Mouse (Mus musculus): ENCODE results near the gene Inpp5b. TPM values are rescaled to one million over a fixed set of nuclear protein-coding genes. Genes with fewer than 3 reads are reported as not detected.

Gene Inpp5b
- polyA plus RNA-seq, 1 experiment from 2014 or later = 13.7 TPM

DNA sequence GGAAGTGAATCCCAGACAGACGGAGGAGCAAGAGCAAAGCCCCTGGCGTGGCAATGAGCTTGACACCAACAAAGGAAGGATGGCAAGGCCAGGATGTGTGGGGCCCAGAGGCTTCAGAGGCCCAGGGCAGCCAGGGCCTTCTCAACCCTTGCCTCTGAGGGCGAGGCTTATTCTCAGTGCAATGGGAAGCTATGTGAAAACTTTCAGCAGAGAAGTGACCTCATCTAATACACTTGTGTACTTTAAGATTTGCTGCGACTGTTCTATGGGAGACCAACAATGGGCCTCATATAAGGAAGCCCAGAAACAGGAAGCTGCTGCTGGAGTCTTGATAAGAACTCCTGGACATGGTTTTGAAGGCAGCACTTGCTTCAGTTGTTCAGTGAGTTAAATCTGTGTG lies 30.5 kb downstream of the Inpp5b start:
- Histone ChIP-seq H3K9me3 (replicated peaks) (no peaks in the 10 kb centered on the region), H3K4me2 (no peak overlapping the region), H3K9ac (no peak overlapping the region), H3K27me3 (no peaks in the 10 kb centered on the region), H3K4me3 (no peak overlapping the region), H3K27ac (peak overlapping the region; percentile 78), H3K4me1 (replicated peaks) (peaks cover 15% of the 10 kb centered on the region), H3K36me3 (no peaks in the 10 kb centered on the region)
- 28% methylated on average over 4 of the region's 4 CpGs for WGBS
- peak; percentile 79 for ATAC-seq (replicated peaks; ENCODE audit: insufficient number of reproducible peaks, insufficient read depth, low FRiP score, low read depth)

- Histone ChIP-seq H3K4me1 (replicated peaks) (peaks cover 15% of the 10 kb centered on the region), H3K9me3 (replicated peaks) (no peaks in the 10 kb centered on the region), H3K4me2 (no peak overlapping the region), H3K9ac (no peak overlapping the region), H3K27me3 (no peaks in the 10 kb centered on the region), H3K36me3 (no peaks in the 10 kb centered on the region), H3K4me3 (no peak overlapping the region), H3K27ac (peak overlapping the region; percentile 78; the same call in 1 of the 2 replicates)
- 45% methylated on average over 1 of the region's 2 CpGs for WGBS
- ATAC-seq (replicated peaks; ENCODE audit: insufficient number of reproducible peaks, insufficient read depth, low FRiP score, low read depth) = no peak
Measured at GRCm38 (mm10) chr4:124773449-124773848, 31.8 kb downstream of the Inpp5b start.

DNA sequence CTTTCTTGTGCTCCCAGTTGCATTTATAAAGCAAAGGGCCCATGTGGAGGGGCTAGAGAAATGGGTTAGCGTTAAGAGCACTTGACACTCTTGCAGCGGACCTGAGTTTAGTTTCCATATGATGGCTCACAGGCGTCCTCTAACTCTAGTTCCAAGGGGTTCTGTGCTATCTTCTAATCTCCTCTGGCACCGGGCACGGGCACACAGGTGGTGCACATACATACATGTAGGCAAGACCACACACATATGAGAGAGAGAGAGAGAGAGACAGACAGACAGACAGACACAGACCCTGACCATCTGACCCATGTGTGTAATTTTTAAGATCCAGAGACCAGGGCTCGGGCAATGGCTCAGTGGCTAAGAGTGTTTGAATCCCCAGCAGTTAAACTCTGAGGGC lies 32.3 kb downstream of the Inpp5b start:
- Histone ChIP-seq H3K27ac (no peak overlapping the region), H3K9me3 (replicated peaks) (no peaks in the 10 kb centered on the region), H3K4me2 (no peak overlapping the region), H3K36me3 (no peaks in the 10 kb centered on the region), H3K27me3 (no peaks in the 10 kb centered on the region), H3K9ac (no peak overlapping the region), H3K4me3 (no peak overlapping the region), H3K4me1 (replicated peaks) (peaks cover 15% of the 10 kb centered on the region)
- no peak for ATAC-seq (replicated peaks; ENCODE audit: insufficient number of reproducible peaks, insufficient read depth, low FRiP score, low read depth)
- 77% methylated on average over 6 of the region's 6 CpGs for WGBS

- no peak for ATAC-seq (replicated peaks; ENCODE audit: insufficient number of reproducible peaks, insufficient read depth, low FRiP score, low read depth)
- Histone ChIP-seq H3K9me3 (replicated peaks) (no peaks in the 10 kb centered on the region), H3K9ac (no peak overlapping the region), H3K4me3 (no peak overlapping the region), H3K36me3 (peaks cover 3% of the 10 kb centered on the region; the same call in 1 of the 2 replicates), H3K4me2 (no peak overlapping the region), H3K4me1 (replicated peaks) (peaks cover 15% of the 10 kb centered on the region), H3K27me3 (no peaks in the 10 kb centered on the region), H3K27ac (no peak overlapping the region)
- WGBS = 41% methylated on average over 2 of the region's 2 CpGs
Measured at GRCm38 (mm10) chr4:124774429-124774828, 32.8 kb downstream of the Inpp5b start.

DNA sequence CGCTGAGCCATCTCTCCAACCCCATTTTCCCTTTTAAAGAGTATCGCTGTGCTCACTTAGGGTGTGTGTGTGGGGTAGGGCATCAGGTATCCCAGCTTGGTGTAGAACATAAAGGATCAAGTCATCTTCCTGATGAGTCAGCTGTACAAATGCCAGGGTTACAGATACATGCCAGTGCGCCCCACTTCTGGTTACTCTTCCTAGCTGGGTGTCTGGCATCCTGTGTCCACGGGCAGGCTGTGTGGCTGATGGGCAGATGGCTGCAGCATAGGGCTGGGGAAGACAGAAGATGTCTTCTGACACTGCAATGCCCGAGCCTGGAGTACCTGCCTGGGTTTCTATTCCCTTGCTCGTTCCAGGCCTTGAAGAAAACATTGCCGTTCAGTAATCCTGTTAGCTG lies 39.7 kb downstream of the Inpp5b start:
- ATAC-seq (replicated peaks; ENCODE audit: insufficient number of reproducible peaks, insufficient read depth, low FRiP score, low read depth) = no peak
- WGBS = 87% methylated on average over 7 of the region's 7 CpGs
- no peak overlapping the region for H3K27ac ChIP-seq
- no peak overlapping the region for H3K4me3 ChIP-seq
- no peak overlapping the region for H3K4me2 ChIP-seq
- no peak overlapping the region for H3K9ac ChIP-seq
- H3K27me3 ChIP-seq = no peaks in the 10 kb centered on the region
- no peaks in the 10 kb centered on the region for H3K4me1 ChIP-seq (replicated peaks)
- H3K36me3 ChIP-seq = peaks cover 52% of the 10 kb centered on the region
- H3K9me3 ChIP-seq (replicated peaks) = no peaks in the 10 kb centered on the region

DNA sequence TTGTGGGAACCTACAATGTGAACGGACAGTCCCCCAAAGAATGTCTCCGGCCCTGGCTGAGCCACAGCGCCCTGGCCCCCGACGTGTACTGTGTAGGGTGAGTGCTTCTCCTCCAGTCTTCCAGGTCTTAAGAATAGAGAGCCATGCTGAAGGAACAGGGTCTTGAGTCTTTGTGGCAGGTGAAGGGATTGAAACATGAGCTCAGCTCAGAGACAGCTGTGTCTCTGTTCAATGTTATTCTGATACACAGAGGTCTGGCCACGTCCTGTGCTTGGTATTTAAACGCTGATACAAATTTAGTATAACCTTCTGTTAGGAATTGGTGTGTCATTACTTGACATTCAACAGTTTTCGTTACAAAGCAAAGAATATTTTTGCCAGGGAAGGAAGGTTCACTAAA lies 40.7 kb downstream of the Inpp5b start:
- Histone ChIP-seq H3K9me3 (replicated peaks) (no peaks in the 10 kb centered on the region), H3K27me3 (no peaks in the 10 kb centered on the region), H3K9ac (no peak overlapping the region), H3K4me2 (no peak overlapping the region), H3K4me1 (replicated peaks) (no peaks in the 10 kb centered on the region), H3K27ac (no peak overlapping the region), H3K36me3 (peaks cover 62% of the 10 kb centered on the region), H3K4me3 (no peak overlapping the region)
- 90% methylated on average over 8 of the region's 8 CpGs for WGBS
- ATAC-seq (replicated peaks; ENCODE audit: insufficient number of reproducible peaks, insufficient read depth, low FRiP score, low read depth) = no peak

GRCm38 (mm10) chr4:124783937-124784336 lies 42.3 kb downstream of the Inpp5b start:
- H3K4me2 ChIP-seq = no peak overlapping the region
- no peak overlapping the region for H3K4me3 ChIP-seq
- no peaks in the 10 kb centered on the region for H3K27me3 ChIP-seq
- no peak for ATAC-seq (replicated peaks; ENCODE audit: insufficient number of reproducible peaks, insufficient read depth, low FRiP score, low read depth)
- H3K27ac ChIP-seq = no peak overlapping the region
- peaks cover 74% of the 10 kb centered on the region for H3K36me3 ChIP-seq
- no peaks in the 10 kb centered on the region for H3K4me1 ChIP-seq (replicated peaks)
- 90% methylated on average over 8 of the region's 8 CpGs for WGBS
- no peaks in the 10 kb centered on the region for H3K9me3 ChIP-seq (replicated peaks)
- no peak overlapping the region for H3K9ac ChIP-seq

- Histone ChIP-seq H3K27me3 (no peaks in the 10 kb centered on the region), H3K4me2 (no peak overlapping the region), H3K4me1 (replicated peaks) (no peaks in the 10 kb centered on the region), H3K27ac (no peak overlapping the region), H3K4me3 (no peak overlapping the region), H3K36me3 (peaks cover 81% of the 10 kb centered on the region), H3K9me3 (replicated peaks) (no peaks in the 10 kb centered on the region), H3K9ac (no peak overlapping the region)
- WGBS = 67% methylated on average over 4 of the region's 4 CpGs
- ATAC-seq (replicated peaks; ENCODE audit: insufficient number of reproducible peaks, insufficient read depth, low FRiP score, low read depth) = no peak
Measured at GRCm38 (mm10) chr4:124790013-124790412, 48.4 kb downstream of the Inpp5b start.

DNA sequence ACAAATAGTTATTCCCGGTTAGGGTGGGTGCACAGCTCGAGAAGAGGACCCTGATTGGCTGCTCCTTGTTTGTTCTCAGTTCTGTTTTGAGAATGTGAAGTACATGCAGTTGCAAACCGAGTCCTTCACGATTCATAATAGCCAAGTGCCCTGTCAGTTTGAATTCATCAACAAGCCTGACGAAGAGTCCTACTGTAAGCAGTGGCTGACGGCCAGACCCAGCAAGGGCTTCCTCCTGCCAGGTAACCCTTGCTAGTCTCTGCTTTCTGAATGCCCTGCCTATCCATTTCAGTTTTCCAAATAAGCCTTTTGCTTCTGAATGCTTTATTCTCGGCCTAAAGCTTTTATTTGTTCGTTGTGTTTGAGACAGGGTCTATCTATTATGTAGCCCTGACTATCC lies 50.5 kb downstream of the Inpp5b start:
- no peaks in the 10 kb centered on the region for H3K27me3 ChIP-seq
- H3K4me3 ChIP-seq = no peak overlapping the region
- 85% methylated on average over 8 of the region's 8 CpGs for WGBS
- H3K4me2 ChIP-seq = no peak overlapping the region
- H3K36me3 ChIP-seq = peaks cover 64% of the 10 kb centered on the region
- ATAC-seq (replicated peaks; ENCODE audit: insufficient number of reproducible peaks, insufficient read depth, low FRiP score, low read depth) = no peak
- H3K9ac ChIP-seq = no peak overlapping the region
- no peaks in the 10 kb centered on the region for H3K9me3 ChIP-seq (replicated peaks)
- no peak overlapping the region for H3K27ac ChIP-seq
- H3K4me1 ChIP-seq (replicated peaks) = no peaks in the 10 kb centered on the region

DNA sequence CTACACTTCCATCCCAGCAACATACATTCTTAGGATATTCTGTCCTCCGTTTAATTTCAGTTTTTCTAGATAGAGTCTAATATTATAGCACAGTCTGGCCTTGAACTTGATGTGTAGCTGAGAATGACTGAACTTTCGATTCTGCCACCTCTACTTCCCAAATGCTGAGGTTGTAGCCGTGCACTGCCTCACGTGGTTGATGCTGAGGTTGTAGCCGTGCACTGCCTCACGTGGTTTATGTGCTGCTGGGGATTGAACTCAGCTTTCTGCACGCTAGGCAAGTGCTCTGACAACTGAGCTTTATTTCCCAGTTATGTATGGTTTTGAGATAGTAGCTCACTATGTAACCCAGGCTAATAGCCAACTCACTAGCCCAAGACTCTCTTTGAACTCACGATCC lies 54.5 kb downstream of the Inpp5b start:
- H3K9me3 ChIP-seq (replicated peaks) = no peaks in the 10 kb centered on the region
- WGBS = 89% methylated on average over 8 of the region's 8 CpGs
- no peaks in the 10 kb centered on the region for H3K4me1 ChIP-seq (replicated peaks)
- H3K27me3 ChIP-seq = no peaks in the 10 kb centered on the region
- H3K4me3 ChIP-seq = no peak overlapping the region
- H3K4me2 ChIP-seq = no peak overlapping the region
- no peak for ATAC-seq (replicated peaks; ENCODE audit: insufficient number of reproducible peaks, insufficient read depth, low FRiP score, low read depth)
- H3K36me3 ChIP-seq = peaks cover 45% of the 10 kb centered on the region
- H3K27ac ChIP-seq = no peak overlapping the region
- no peak overlapping the region for H3K9ac ChIP-seq

- no peaks in the 10 kb centered on the region for H3K27me3 ChIP-seq
- no peaks in the 10 kb centered on the region for H3K9me3 ChIP-seq (replicated peaks)
- H3K27ac ChIP-seq = no peak overlapping the region
- H3K9ac ChIP-seq = no peak overlapping the region
- H3K4me1 ChIP-seq (replicated peaks) = peaks cover 3% of the 10 kb centered on the region
- no peak overlapping the region for H3K4me3 ChIP-seq
- no peak overlapping the region for H3K4me2 ChIP-seq
- H3K36me3 ChIP-seq = peaks cover 38% of the 10 kb centered on the region
- 91% methylated on average over 2 of the region's 2 CpGs for WGBS
- no peak for ATAC-seq (replicated peaks; ENCODE audit: insufficient number of reproducible peaks, insufficient read depth, low FRiP score, low read depth)
Measured at GRCm38 (mm10) chr4:124796913-124797312, 55.3 kb downstream of the Inpp5b start.

GRCm38 (mm10) chr4:124801552-124802308 lies 60.1 kb downstream of the Inpp5b start, which contains the start of gene Mtf1:
Gene Mtf1, plus strand, starts transcription at chr4:124802104.
- peak within 1 kb of the TSS; percentile 99 for H3K9ac ChIP-seq
- peak; percentile 78 for ATAC-seq (replicated peaks; ENCODE audit: insufficient number of reproducible peaks, insufficient read depth, low FRiP score, low read depth)
- WGBS = 4% methylated on average over 21 of the region's 21 CpGs
- H3K4me2 ChIP-seq = peak within 1 kb of the TSS; percentile 92
- H3K4me1 ChIP-seq (replicated peaks) = peaks cover 13% of the 10 kb centered on the region
- H3K9me3 ChIP-seq (replicated peaks) = no peaks in the 10 kb centered on the region
- H3K36me3 ChIP-seq = peaks cover 33% of the 10 kb centered on the region
- H3K27me3 ChIP-seq = no peaks in the 10 kb centered on the region
- peak within 1 kb of the TSS; percentile 99 for H3K27ac ChIP-seq
- H3K4me3 ChIP-seq = peak within 1 kb of the TSS; percentile 98

Measured in heart, embryonic 15.5 days (tissue).